Mouse (Mus musculus): Measurements from ENCODE around the gene Fuca1.

DNA sequence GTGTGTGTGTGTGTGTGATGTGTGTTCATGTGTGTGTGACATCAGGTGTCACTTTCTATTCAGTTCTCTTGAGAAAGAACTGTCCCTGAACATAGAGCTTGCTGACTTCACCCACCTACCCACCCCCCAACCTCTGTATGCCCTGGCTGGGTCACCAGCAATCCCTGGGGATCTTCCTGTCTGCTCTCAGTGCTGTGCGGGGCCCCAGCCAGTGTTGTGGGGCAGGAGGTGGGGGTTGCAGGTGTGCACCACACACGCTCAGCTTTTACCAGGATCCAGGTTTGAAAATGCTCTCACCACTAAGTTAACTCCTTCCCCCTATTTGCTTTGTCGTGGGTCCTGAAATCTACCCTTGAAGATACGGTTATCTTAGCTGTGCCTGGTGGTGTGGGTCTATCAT, 34.4 kb upstream of the Fuca1 start:
- TF ChIP-seq ELF1 (IDR thresholded peaks at IDR 0.05; ENCODE audit: low read depth, low read length) (no peak), JUND (IDR thresholded peaks at IDR 0.05; ENCODE audit: low read depth, low read length) (no peak), MAFK (IDR thresholded peaks at IDR 0.05; ENCODE audit: borderline replicate concordance, low read depth, low read length) (no peak), SMC3 (IDR thresholded peaks at IDR 0.05; ENCODE audit: low read depth, low read length) (no peak), USF1 (IDR thresholded peaks at IDR 0.05; ENCODE audit: low read depth, low read length) (no peak), POLR2A (IDR thresholded peaks at IDR 0.05; ENCODE audit: control insufficient read depth in 1 of 2, insufficient read depth in 1 of 2, low read depth in 1 of 2, low read length in 2 of 2, poor library complexity in 1 of 2) (no peak), TCF12 (IDR thresholded peaks at IDR 0.05; ENCODE audit: low read depth, low read length) (no peak), ZNF384 (IDR thresholded peaks at IDR 0.05; ENCODE audit: low read depth, low read length) (no peak), CTCF (IDR thresholded peaks at IDR 0.05 in 2 of 3, conservative IDR thresholded peaks at IDR 0.05 in 1 of 3; ENCODE audit: control insufficient read depth in 1 of 3, insufficient read depth in 1 of 3, low read depth in 2 of 3, low read length in 3 of 3, poor library complexity in 1 of 3, severe bottlenecking in 1 of 3) (no peak)
